Mouse (Mus musculus): Measurements from ENCODE around the gene Dhtkd1. TPM values are rescaled to one million over a fixed set of nuclear protein-coding genes. Genes with fewer than 3 reads are reported as not detected.

Dhtkd1 gene
- polyA plus RNA-seq, 1 experiment from 2014 or later = 2.8 TPM

DNA sequence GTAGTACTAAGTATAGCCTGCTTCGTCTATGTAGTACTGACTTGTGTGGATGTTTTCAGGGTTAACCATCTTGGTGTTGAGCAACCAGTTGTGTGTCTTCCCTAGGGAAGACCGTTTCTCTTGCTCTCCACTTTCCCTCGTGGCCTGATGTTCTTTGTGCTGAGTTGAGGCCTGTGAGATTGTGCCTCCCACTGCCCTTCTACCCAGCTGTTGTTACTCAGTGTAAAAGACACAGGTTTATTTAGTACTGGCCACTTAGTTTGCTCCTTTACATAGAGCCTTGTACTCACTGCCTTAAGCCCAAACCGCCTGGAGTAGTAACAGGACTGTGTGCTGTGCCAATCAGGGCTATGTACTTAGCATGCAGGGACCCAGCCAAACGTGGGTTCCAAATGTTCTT is 90.7 kb downstream of the Dhtkd1 start:
- no peak overlapping the region for H3K4me2 ChIP-seq (ENCODE audit: low read depth, low read length)
- no peak overlapping the region for H3K4me3 ChIP-seq (ENCODE audit: low read depth, low read length)
- no peaks in the 10 kb centered on the region for H3K9me3 ChIP-seq (replicated peaks; ENCODE audit: control insufficient read depth, low read length)
- no peaks in the 10 kb centered on the region; the same call in 1 of the 2 replicates for H3K36me3 ChIP-seq (replicated peaks; ENCODE audit: control insufficient read depth, insufficient read depth, low read depth, low read length)
- ATAC-seq (replicated peaks; ENCODE audit: insufficient number of reproducible peaks, low FRiP score, low TSS enrichment, low read depth) (no peak), DNase-seq (ENCODE audit: low spot score) (no peak)
- no peaks in the 10 kb centered on the region for H3K27me3 ChIP-seq (ENCODE audit: control insufficient read depth, insufficient read depth, low read length)
- H3K9ac ChIP-seq (replicated peaks; ENCODE audit: low read length) = no peak overlapping the region
- H3K27ac ChIP-seq (replicated peaks; ENCODE audit: low read depth, low read length) = no peak overlapping the region
- no peaks in the 10 kb centered on the region for H3K4me1 ChIP-seq (ENCODE audit: control insufficient read depth, insufficient read depth, low read length)
- WGBS = 86% methylated on average over 5 of the region's 5 CpGs

DNA sequence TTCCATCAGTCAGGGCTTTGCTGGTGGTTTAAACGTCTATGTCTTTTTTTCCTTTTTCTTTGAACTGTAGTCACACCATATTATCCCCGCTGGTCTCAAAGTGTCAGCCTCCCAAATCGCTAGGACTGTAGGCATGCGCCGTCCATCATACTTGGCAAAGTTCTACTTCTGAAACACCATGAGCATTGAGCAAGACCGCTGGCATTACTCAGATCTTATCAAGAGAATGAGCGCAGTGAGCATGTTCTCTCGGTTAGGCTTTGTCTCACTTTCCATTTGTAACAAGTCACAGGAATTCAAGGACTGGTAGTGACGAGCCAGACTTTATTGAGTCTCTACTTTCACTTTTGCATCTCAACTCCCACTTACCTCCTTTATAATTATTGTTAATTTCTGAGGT is 91.5 kb downstream of the Dhtkd1 start:
- WGBS = 94% methylated on average over 9 of the region's 9 CpGs

More for the DNA sequence above, 91.5 kb downstream of the Dhtkd1 start:
- H3K4me3 ChIP-seq (ENCODE audit: low read depth, low read length) = no peak overlapping the region
- H3K9ac ChIP-seq (replicated peaks; ENCODE audit: low read length) = no peak overlapping the region
- ATAC-seq (replicated peaks; ENCODE audit: insufficient number of reproducible peaks, low FRiP score, low TSS enrichment, low read depth) (no peak), DNase-seq (ENCODE audit: low spot score) (no peak)
- no peaks in the 10 kb centered on the region; the same call in 1 of the 2 replicates for H3K36me3 ChIP-seq (replicated peaks; ENCODE audit: control insufficient read depth, insufficient read depth, low read depth, low read length)
- no peaks in the 10 kb centered on the region for H3K4me1 ChIP-seq (ENCODE audit: control insufficient read depth, insufficient read depth, low read length)
- no peaks in the 10 kb centered on the region for H3K27me3 ChIP-seq (ENCODE audit: control insufficient read depth, insufficient read depth, low read length)
- H3K4me2 ChIP-seq (ENCODE audit: low read depth, low read length) = no peak overlapping the region
- no peaks in the 10 kb centered on the region for H3K9me3 ChIP-seq (replicated peaks; ENCODE audit: control insufficient read depth, low read length)
- H3K27ac ChIP-seq (replicated peaks; ENCODE audit: low read depth, low read length) = no peak overlapping the region

Other genes with a start within 250 kb of the Dhtkd1 start
- gene Camk1d, start 228.3 kb downstream of the Dhtkd1 start, polyA plus RNA-seq (2014; fragmentation: Nextera tagmentation; extraction: Ambion mirVana) = 0.94 and 1.0 TPM in 2 replicates
- 93.9 and 99.8 TPM in 2 replicates for gene Nudt5, start 97.8 kb downstream of the Dhtkd1 start, polyA plus RNA-seq (2014; fragmentation: Nextera tagmentation; extraction: Ambion mirVana)
- 309 and 334 TPM in 2 replicates for gene Cdc123, start 97.6 kb downstream of the Dhtkd1 start, polyA plus RNA-seq (2014; fragmentation: Nextera tagmentation; extraction: Ambion mirVana)
- 2.2 and 3.0 TPM in 2 replicates for gene Gm13199, start 79.9 kb downstream of the Dhtkd1 start, polyA plus RNA-seq (2014; fragmentation: Nextera tagmentation; extraction: Ambion mirVana)
- 81.0 and 82.7 TPM in 2 replicates for gene Sec61a2, start 47.4 kb downstream of the Dhtkd1 start, polyA plus RNA-seq (2014; fragmentation: Nextera tagmentation; extraction: Ambion mirVana)
- 13.3 and 15.7 TPM in 2 replicates for gene Upf2, start 8.7 kb upstream of the Dhtkd1 start, polyA plus RNA-seq (2014; fragmentation: Nextera tagmentation; extraction: Ambion mirVana)
- 1.9 and 2.3 TPM in 2 replicates for gene Proser2, start 187.4 kb upstream of the Dhtkd1 start, polyA plus RNA-seq (2014; fragmentation: Nextera tagmentation; extraction: Ambion mirVana)